Mouse (Mus musculus): ENCODE measurements around the gene Gpatch1. TPM values are rescaled to one million over a fixed set of nuclear protein-coding genes. Genes with fewer than 3 reads are reported as not detected.

Gpatch1 gene
- polyA plus RNA-seq, 1 experiment from 2014 or later, result 20.2 TPM

GRCm38 (mm10) chr7:35344785-35345330 lies 26.6 kb upstream of the Gpatch1 start:
- no peaks in the 10 kb centered on the region for H3K27me3 ChIP-seq
- no peaks in the 10 kb centered on the region for H3K36me3 ChIP-seq (replicated peaks)
- no peak overlapping the region for H3K9ac ChIP-seq
- H3K4me2 ChIP-seq, result no peak overlapping the region
- ATAC-seq (ENCODE audit: low FRiP score), result no peak
- no peaks in the 10 kb centered on the region for H3K9me3 ChIP-seq
- 95% methylated on average over 5 of the region's 5 CpGs for WGBS
- 0 out of 2 replicates have a peak, but pooled peaks cover 4% of the 10 kb centered on the region for H3K4me1 ChIP-seq
- H3K27ac ChIP-seq, result no peak overlapping the region
- H3K4me3 ChIP-seq (replicated peaks), result no peak overlapping the region

GRCm38 (mm10) chr7:35342498-35342897 lies 24.3 kb upstream of the Gpatch1 start:
- Histone ChIP-seq H3K4me1 (0 out of 2 replicates have a peak, but pooled peaks cover 4% of the 10 kb centered on the region), H3K4me3 (replicated peaks) (no peak overlapping the region), H3K27me3 (no peaks in the 10 kb centered on the region), H3K36me3 (replicated peaks) (no peaks in the 10 kb centered on the region), H3K4me2 (no peak overlapping the region), H3K9ac (no peak overlapping the region), H3K27ac (no peak overlapping the region), H3K9me3 (no peaks in the 10 kb centered on the region)
- WGBS, result 84% methylated on average over 4 of the region's 4 CpGs
- no peak for ATAC-seq (ENCODE audit: low FRiP score)

- no peak overlapping the region for H3K27ac ChIP-seq
- WGBS, result 90% methylated on average over 6 of the region's 6 CpGs
- H3K36me3 ChIP-seq (replicated peaks), result no peaks in the 10 kb centered on the region
- no peaks in the 10 kb centered on the region for H3K9me3 ChIP-seq
- 0 out of 2 replicates have a peak, but pooled peaks cover 4% of the 10 kb centered on the region for H3K4me1 ChIP-seq
- H3K9ac ChIP-seq, result no peak overlapping the region
- ATAC-seq (ENCODE audit: low FRiP score), result no peak
- no peak overlapping the region for H3K4me3 ChIP-seq (replicated peaks)
- H3K27me3 ChIP-seq, result peaks cover 10% of the 10 kb centered on the region
- H3K4me2 ChIP-seq, result no peak overlapping the region
Observed at GRCm38 (mm10) chr7:35341282-35341681, 23.0 kb upstream of the Gpatch1 start.

GRCm38 (mm10) chr7:35340196-35340595 lies 22.0 kb upstream of the Gpatch1 start:
- H3K36me3 ChIP-seq (replicated peaks), result no peaks in the 10 kb centered on the region
- WGBS, result 28% methylated on average over 5 of the region's 5 CpGs
- H3K27ac ChIP-seq, result no peak overlapping the region
- ATAC-seq (ENCODE audit: low FRiP score), result no peak
- H3K9me3 ChIP-seq, result no peaks in the 10 kb centered on the region
- H3K4me3 ChIP-seq (replicated peaks), result no peak overlapping the region
- H3K4me1 ChIP-seq, result peaks cover 5% of the 10 kb centered on the region; the same call in 1 of the 2 replicates
- H3K9ac ChIP-seq, result no peak overlapping the region
- no peak overlapping the region for H3K4me2 ChIP-seq
- peaks cover 19% of the 10 kb centered on the region for H3K27me3 ChIP-seq

- H3K9ac ChIP-seq, result peak overlapping the region; percentile 59
- WGBS, result under 1% methylated on average over 51 of the region's 51 CpGs
- peaks cover 45% of the 10 kb centered on the region for H3K27me3 ChIP-seq
- H3K4me2 ChIP-seq, result peak overlapping the region; percentile 99
- peaks cover 18% of the 10 kb centered on the region for H3K4me1 ChIP-seq
- ATAC-seq (ENCODE audit: low FRiP score), result no peak
- H3K9me3 ChIP-seq, result no peaks in the 10 kb centered on the region
- H3K36me3 ChIP-seq (replicated peaks), result no peaks in the 10 kb centered on the region
- H3K27ac ChIP-seq, result no peak overlapping the region
- H3K4me3 ChIP-seq (replicated peaks), result peak overlapping the region; percentile 58
Observed at GRCm38 (mm10) chr7:35334527-35335452, 16.6 kb upstream of the Gpatch1 start.

- Histone ChIP-seq H3K4me3 (replicated peaks) (peak within 1 kb of the TSS; percentile 58), H3K9me3 (no peaks in the 10 kb centered on the region), H3K27ac (0 out of 2 replicates have a peak within 1 kb of the TSS, but pooled peaks have one; percentile 15), H3K4me2 (peak within 1 kb of the TSS; percentile 99), H3K27me3 (peaks cover 45% of the 10 kb centered on the region), H3K4me1 (peaks cover 18% of the 10 kb centered on the region), H3K9ac (peak within 1 kb of the TSS; percentile 59), H3K36me3 (replicated peaks) (no peaks in the 10 kb centered on the region)
- ATAC-seq (ENCODE audit: low FRiP score), result peak; percentile 97
- whole genome bisulfite sequencing, result under 1% methylated on average over 52 of the region's 52 CpGs
Observed at GRCm38 (mm10) chr7:35333692-35334526, 15.7 kb upstream of the Gpatch1 start, which contains the start of gene Rhpn2. TSS of gene Rhpn2 (plus strand) at chr7:35334170.

GRCm38 (mm10) chr7:35333231-35333651 lies 15.0 kb upstream of the Gpatch1 start:
- WGBS, result 1% methylated on average over 19 of the region's 19 CpGs
- Histone ChIP-seq H3K27me3 (peaks cover 45% of the 10 kb centered on the region), H3K4me2 (peak overlapping the region; percentile 99), H3K4me1 (peaks cover 18% of the 10 kb centered on the region), H3K9me3 (no peaks in the 10 kb centered on the region), H3K4me3 (replicated peaks) (peak overlapping the region; percentile 58), H3K36me3 (replicated peaks) (no peaks in the 10 kb centered on the region), H3K27ac (0 out of 2 replicates have a peak overlapping the region, but pooled peaks have one; percentile 15), H3K9ac (peak overlapping the region; percentile 26; the same call in 1 of the 2 replicates)
- peak; percentile 17; the same call in 1 of the 2 replicates for ATAC-seq (ENCODE audit: low FRiP score)

GRCm38 (mm10) chr7:35331590-35331989 lies 13.3 kb upstream of the Gpatch1 start:
- no peak for ATAC-seq (ENCODE audit: low FRiP score)
- 58% methylated on average over 3 of the region's 3 CpGs for WGBS

GRCm38 (mm10) chr7:35322732-35323420 lies 4.6 kb upstream of the Gpatch1 start:
- Histone ChIP-seq H3K27ac (0 out of 2 replicates have a peak overlapping the region, but pooled peaks have one; percentile 46), H3K36me3 (replicated peaks) (no peaks in the 10 kb centered on the region), H3K9me3 (no peaks in the 10 kb centered on the region), H3K27me3 (no peaks in the 10 kb centered on the region), H3K9ac (peak overlapping the region; percentile 36; the same call in 1 of the 2 replicates), H3K4me1 (peaks cover 12% of the 10 kb centered on the region), H3K4me2 (peak overlapping the region; percentile 39), H3K4me3 (replicated peaks) (no peak overlapping the region; the same call in 1 of the 2 replicates)
- WGBS, result 8% methylated on average over 11 of the region's 13 CpGs
- ATAC-seq (ENCODE audit: low FRiP score), result no peak

More at GRCm38 (mm10) chr7:35331590-35331989, 13.3 kb upstream of the Gpatch1 start:
- Histone ChIP-seq H3K4me2 (no peak overlapping the region), H3K9me3 (no peaks in the 10 kb centered on the region), H3K4me3 (replicated peaks) (no peak overlapping the region), H3K9ac (no peak overlapping the region), H3K27me3 (peaks cover 38% of the 10 kb centered on the region), H3K36me3 (replicated peaks) (no peaks in the 10 kb centered on the region), H3K4me1 (peaks cover 18% of the 10 kb centered on the region), H3K27ac (no peak overlapping the region)

GRCm38 (mm10) chr7:35322161-35322560 lies 3.9 kb upstream of the Gpatch1 start:
- no peaks in the 10 kb centered on the region for H3K27me3 ChIP-seq
- H3K4me3 ChIP-seq (replicated peaks), result no peak overlapping the region
- no peak overlapping the region for H3K9ac ChIP-seq
- no peak overlapping the region for H3K27ac ChIP-seq
- no peak overlapping the region for H3K4me2 ChIP-seq
- H3K36me3 ChIP-seq (replicated peaks), result no peaks in the 10 kb centered on the region
- no peaks in the 10 kb centered on the region for H3K9me3 ChIP-seq
- H3K4me1 ChIP-seq, result peaks cover 19% of the 10 kb centered on the region
- WGBS, result 49% methylated on average over 3 of the region's 3 CpGs
- ATAC-seq (ENCODE audit: low FRiP score), result no peak

GRCm38 (mm10) chr7:35319755-35320154 lies 1.5 kb upstream of the Gpatch1 start:
- peaks cover 21% of the 10 kb centered on the region for H3K4me1 ChIP-seq
- H3K9ac ChIP-seq, result no peak overlapping the region
- H3K4me2 ChIP-seq, result no peak overlapping the region
- no peaks in the 10 kb centered on the region for H3K36me3 ChIP-seq (replicated peaks)
- 72% methylated on average over 4 of the region's 4 CpGs for WGBS
- H3K27me3 ChIP-seq, result no peaks in the 10 kb centered on the region
- ATAC-seq (ENCODE audit: low FRiP score), result no peak
- H3K9me3 ChIP-seq, result no peaks in the 10 kb centered on the region
- H3K27ac ChIP-seq, result no peak overlapping the region
- no peak overlapping the region for H3K4me3 ChIP-seq (replicated peaks)

Measured in forebrain, embryonic 12.5 days (tissue).